12 mouse cellular contexts compared by ENCODE assay signal in the genomic region with DNA sequence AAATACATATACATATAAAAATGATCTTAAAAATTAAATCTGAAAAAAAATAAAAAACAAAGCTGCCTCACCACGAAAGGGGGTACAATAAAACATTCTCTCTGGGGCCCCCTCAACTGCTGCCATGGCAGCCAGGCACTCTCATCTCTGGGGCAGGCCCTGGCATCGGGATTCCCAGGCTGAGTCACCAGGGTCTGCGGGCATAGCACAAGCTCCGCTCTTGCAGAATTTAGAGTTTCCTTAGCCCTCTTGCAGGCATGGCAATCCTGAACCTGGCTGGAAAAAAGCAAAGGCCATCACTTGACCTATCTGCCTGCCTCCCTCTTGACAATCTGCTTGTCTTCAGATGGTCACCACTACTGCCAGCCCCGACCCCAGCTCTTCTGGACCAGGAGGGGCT. TPM values are rescaled to one million over a fixed set of nuclear protein-coding genes. Genes with fewer than 3 reads are reported as not detected.
DNase-seq lines count a peak whose midpoint lies in the region; ATAC-seq and TF ChIP-seq lines count a peak whose summit lies in the region.
"Had no signal": no experiment of that assay in that cellular context is flagged by ENCODE, and none has a peak within 500 bp of the region (broad histone marks: within the 10 kb centered on the region; RNA-seq: fewer than 3 reads in every experiment).

No protein-coding gene starts in this region.

- H3K27ac ChIP-seq in forebrain, embryonic 13.5 days = no peak overlapping the region
- no peak overlapping the region for H3K27ac ChIP-seq in forebrain, embryonic 15.5 days (replicated peaks)
- peak overlapping the region; percentile 95 for H3K27ac ChIP-seq in kidney, adult 2 months (ENCODE audit: insufficient read depth, low read depth, low read length)
- peak overlapping the region; percentile 95; the same call in 1 of the 2 replicates for H3K27ac ChIP-seq in embryonic facial prominence, embryonic 15.5 days (replicated peaks)
- H3K27ac ChIP-seq: hindbrain, embryonic 14.5 days; limb, embryonic 12.5 days had no signal

- 79% methylated on average over 5 of the region's 5 CpGs for WGBS in forebrain, embryonic 13.5 days
- 74% methylated on average over 5 of the region's 5 CpGs for WGBS in forebrain, embryonic 15.5 days
- 69% methylated on average over 5 of the region's 5 CpGs for WGBS in kidney, adult 2 months
- 76% methylated on average over 5 of the region's 5 CpGs for WGBS in embryonic facial prominence, embryonic 15.5 days

- H3K9me3 ChIP-seq in forebrain, embryonic 13.5 days (replicated peaks) = no peaks in the 10 kb centered on the region
- H3K9me3 ChIP-seq in forebrain, embryonic 15.5 days = no peaks in the 10 kb centered on the region
- no peaks in the 10 kb centered on the region for H3K9me3 ChIP-seq in embryonic facial prominence, embryonic 15.5 days (replicated peaks)
- H3K9me3 ChIP-seq: limb, embryonic 12.5 days had no signal

- peaks cover 37% of the 10 kb centered on the region for H3K4me1 ChIP-seq in forebrain, embryonic 13.5 days
- peaks cover 30% of the 10 kb centered on the region for H3K4me1 ChIP-seq in forebrain, embryonic 15.5 days
- H3K4me1 ChIP-seq in kidney, adult 2 months (ENCODE audit: control insufficient read depth, insufficient read depth, low read length) = peaks cover 29% of the 10 kb centered on the region
- peaks cover 54% of the 10 kb centered on the region for H3K4me1 ChIP-seq in embryonic facial prominence, embryonic 15.5 days

- no peak for TF ChIP-seq CTCF in kidney, adult 2 months (conservative IDR thresholded peaks at IDR 0.05; ENCODE audit: insufficient read depth, insufficient read length, low read depth, low read length)

- intact Hi-C loops in left cerebral cortex, postnatal 25 days (cut with DNase I) = loop anchor here (5.0 kb wide), 1 partner anchor 81 kb away; no protein-coding TSS in a partner anchor

- 0 out of 2 replicates have a peak overlapping the region, but pooled peaks have one; percentile 0 for H3K9ac ChIP-seq in forebrain, embryonic 13.5 days
- no peak overlapping the region for H3K9ac ChIP-seq in forebrain, embryonic 15.5 days (replicated peaks)
- H3K9ac ChIP-seq in embryonic facial prominence, embryonic 15.5 days = no peak overlapping the region
- H3K9ac ChIP-seq: hindbrain, embryonic 14.5 days; limb, embryonic 12.5 days had no signal

- no peaks in the 10 kb centered on the region for H3K36me3 ChIP-seq in forebrain, embryonic 13.5 days (ENCODE audit: poor library complexity, severe bottlenecking)
- no peaks in the 10 kb centered on the region for H3K36me3 ChIP-seq in forebrain, embryonic 15.5 days
- no peaks in the 10 kb centered on the region for H3K36me3 ChIP-seq in kidney, adult 2 months (ENCODE audit: control insufficient read depth, insufficient read depth, low read length)
- H3K36me3 ChIP-seq in embryonic facial prominence, embryonic 15.5 days = no peaks in the 10 kb centered on the region
- H3K36me3 ChIP-seq: limb, embryonic 12.5 days had no signal

- no peak for DNase-seq in kidney, adult 2 months
- no peak for DNase-seq in kidney, postnatal 25 days
- peak; percentile 74 for DNase-seq in 3134 (ENCODE audit: extremely low read depth, insufficient read length, low spot score)
- no peak for DNase-seq in left cerebral cortex, postnatal 25 days (ENCODE audit: low spot score in 2 of 2)

- H3K27me3 ChIP-seq in forebrain, embryonic 13.5 days = peaks cover 42% of the 10 kb centered on the region
- H3K27me3 ChIP-seq in forebrain, embryonic 15.5 days = peaks cover 12% of the 10 kb centered on the region
- no peaks in the 10 kb centered on the region for H3K27me3 ChIP-seq in kidney, adult 2 months (replicated peaks; ENCODE audit: control insufficient read depth, insufficient read depth, low read length)
- H3K27me3 ChIP-seq in embryonic facial prominence, embryonic 15.5 days = no peaks in the 10 kb centered on the region

- no peak overlapping the region for H3K4me2 ChIP-seq in forebrain, embryonic 13.5 days
- H3K4me2 ChIP-seq in forebrain, embryonic 15.5 days (replicated peaks) = no peak overlapping the region
- H3K4me2 ChIP-seq in embryonic facial prominence, embryonic 15.5 days (replicated peaks) = no peak overlapping the region
- H3K4me2 ChIP-seq: hindbrain, embryonic 14.5 days had no signal

- no peak for ATAC-seq in forebrain, embryonic 13.5 days
- no peak for ATAC-seq in forebrain, embryonic 15.5 days (replicated peaks)
- ATAC-seq in embryonic facial prominence, embryonic 15.5 days (ENCODE audit: insufficient number of reproducible peaks, low FRiP score, low TSS enrichment, low read depth) = no peak
- no peak for ATAC-seq in activated CD4-positive, CD25-positive, alpha-beta regulatory T cell, adult 4 months

- no peak overlapping the region for H3K4me3 ChIP-seq in forebrain, embryonic 13.5 days
- H3K4me3 ChIP-seq in forebrain, embryonic 15.5 days = no peak overlapping the region
- H3K4me3 ChIP-seq in kidney, adult 2 months (ENCODE audit: insufficient read depth, low read depth, low read length) = no peak overlapping the region
- H3K4me3 ChIP-seq in embryonic facial prominence, embryonic 15.5 days (replicated peaks) = no peak overlapping the region
- H3K4me3 ChIP-seq: limb, embryonic 12.5 days had no signal

- no peak for TF ChIP-seq POLR2A in kidney, adult 2 months (IDR thresholded peaks at IDR 0.05; ENCODE audit: low read depth, low read length)

RNA-seq across cellular contexts. Expression of a gene that starts 8.5 kb away (rescaled TPM):
- polyA plus RNA-seq in forebrain, embryonic 13.5 days (2015; fragmentation: Nextera tagmentation; extraction: Ambion mirVana) = 2.6 and 2.7 TPM in 2 replicates
- 2.9 and 3.3 TPM in 2 replicates for polyA plus RNA-seq in forebrain, embryonic 15.5 days (2015; fragmentation: Nextera tagmentation; extraction: Ambion mirVana)
- 31.5 and 35.5 TPM in 2 replicates for polyA plus RNA-seq in kidney, adult 2 months (2012; rRNA removed)
- 14.8 and 16.2 TPM in 2 replicates for polyA plus RNA-seq in embryonic facial prominence, embryonic 15.5 days (2015; fragmentation: Nextera tagmentation; extraction: Ambion mirVana)
- 100 to 1,000 TPM; 236 to 307 TPM for polyA plus RNA-seq in activated CD4-positive, CD25-positive, alpha-beta regulatory T cell, adult 4 months (2017; shearing (Covaris generic))
- total RNA-seq in left cerebral cortex, postnatal 25 days (2021) = 1 to 10 TPM; 5.9 to 6.8 TPM

RNA-seq across cellular contexts. Expression of a gene that starts 11.7 kb away (rescaled TPM):
- polyA plus RNA-seq in forebrain, embryonic 13.5 days (2015; fragmentation: Nextera tagmentation; extraction: Ambion mirVana) = not detected in 2 replicates
- not detected in 2 replicates for polyA plus RNA-seq in forebrain, embryonic 15.5 days (2015; fragmentation: Nextera tagmentation; extraction: Ambion mirVana)
- 0.91 and 1.1 TPM in 2 replicates for polyA plus RNA-seq in kidney, adult 2 months (2012; rRNA removed)
- polyA plus RNA-seq in embryonic facial prominence, embryonic 15.5 days (2015; fragmentation: Nextera tagmentation; extraction: Ambion mirVana) = 0.31 and 0.50 TPM in 2 replicates
- 1 to 10 TPM; 4.9 to 6.2 TPM for polyA plus RNA-seq in activated CD4-positive, CD25-positive, alpha-beta regulatory T cell, adult 4 months (2017; shearing (Covaris generic))
- total RNA-seq in left cerebral cortex, postnatal 25 days (2021) = under 1 TPM in 1 of 2 experiments, not detected in 1; 0.96 TPM
- polyA plus RNA-seq: brain, embryonic 14.5 days; hindbrain, embryonic 14.5 days had no signal

RNA-seq across cellular contexts. Expression of a gene that starts 40.7 kb away (rescaled TPM):
- not detected in 2 replicates for polyA plus RNA-seq in forebrain, embryonic 13.5 days (2015; fragmentation: Nextera tagmentation; extraction: Ambion mirVana)
- polyA plus RNA-seq in forebrain, embryonic 15.5 days (2015; fragmentation: Nextera tagmentation; extraction: Ambion mirVana) = not detected in 2 replicates
- 0.08 TPM in 1 of 2 replicates, not detected in the other for polyA plus RNA-seq in kidney, adult 2 months (2012; rRNA removed)
- polyA plus RNA-seq in embryonic facial prominence, embryonic 15.5 days (2015; fragmentation: Nextera tagmentation; extraction: Ambion mirVana) = not detected in 2 replicates
- under 1 TPM in 1 of 2 experiments, not detected in 1; 0.21 TPM for polyA plus RNA-seq in activated CD4-positive, CD25-positive, alpha-beta regulatory T cell, adult 4 months (2017; shearing (Covaris generic))
- not detected for total RNA-seq in left cerebral cortex, postnatal 25 days (2021)
- polyA plus RNA-seq: brain, embryonic 14.5 days; hindbrain, embryonic 14.5 days; limb, embryonic 12.5 days; spleen, adult 2 months had no signal

RNA-seq across cellular contexts. Expression of a gene that starts 54.2 kb away (rescaled TPM):
- 17.7 and 18.2 TPM in 2 replicates for polyA plus RNA-seq in forebrain, embryonic 13.5 days (2015; fragmentation: Nextera tagmentation; extraction: Ambion mirVana)
- 14.0 and 15.2 TPM in 2 replicates for polyA plus RNA-seq in forebrain, embryonic 15.5 days (2015; fragmentation: Nextera tagmentation; extraction: Ambion mirVana)
- polyA plus RNA-seq in kidney, adult 2 months (2012; rRNA removed) = 3.0 and 4.0 TPM in 2 replicates
- 24.6 and 28.8 TPM in 2 replicates for polyA plus RNA-seq in embryonic facial prominence, embryonic 15.5 days (2015; fragmentation: Nextera tagmentation; extraction: Ambion mirVana)
- 10 to 100 TPM; 43.2 to 44.8 TPM for polyA plus RNA-seq in activated CD4-positive, CD25-positive, alpha-beta regulatory T cell, adult 4 months (2017; shearing (Covaris generic))
- total RNA-seq in left cerebral cortex, postnatal 25 days (2021) = 1 to 10 TPM; 9.2 to 9.6 TPM

Comparison
In these comparisons a context has a peak if more than half of its experiments do, and no peak if none do; other contexts are left out.
1. H3K27ac ChIP-seq: peak in kidney, adult 2 months (single experiment) and embryonic facial prominence, embryonic 15.5 days (single experiment); none in forebrain, embryonic 13.5 days (single experiment) and forebrain, embryonic 15.5 days (single experiment).